In genomic region chr13:117858416-117858815, GRCm38 (mm10) we compare ENCODE assay signal across 16 mouse cellular contexts.
"Had no signal": no experiment of that assay in that cellular context is flagged by ENCODE, and none has a peak within 500 bp of the region (broad histone marks: within the 10 kb centered on the region; RNA-seq: fewer than 3 reads in every experiment).

No protein-coding gene starts in this region.

- DNase-seq: gastrocnemius, adult 2 months; gastrocnemius, postnatal 10 days; gastrocnemius, postnatal 25 days; heart, adult 18-20 months; heart, postnatal 14 days; heart, postnatal 36 days; kidney, adult 18-20 months; kidney, adult 8-10 months; kidney, postnatal 10 days; kidney, postnatal 25 days; kidney, postnatal 4 days; liver had no signal

- ATAC-seq: hindbrain, embryonic 16.5 days; inflammation-experienced regulatory T-cells, adult 6 months; intestine, embryonic 15.5 days; intestine, postnatal 0 days had no signal
